Mouse (Mus musculus): ENCODE results near the gene Rab11fip3. TPM values are rescaled to one million over a fixed set of nuclear protein-coding genes. Genes with fewer than 3 reads are reported as not detected.

The Rab11fip3 gene
- total RNA-seq, 1 experiment = 9.4 TPM

- H3K4me3 ChIP-seq (ENCODE audit: insufficient read depth in 1 of 2, low read depth in 1 of 2, low read length in 2 of 2, poor library complexity in 1 of 2, severe bottlenecking in 1 of 2) = no peak overlapping the region
- no peak overlapping the region for H3K27ac ChIP-seq (ENCODE audit: insufficient read depth, low read depth, low read length, poor library complexity, severe bottlenecking)
- in situ Hi-C loops (cut with MboI; ENCODE audit: low sequenced_read_pairs in 2 of 2, unreplicated experiment in 2 of 2) = no loop called here
- H3K36me3 ChIP-seq (ENCODE audit: control insufficient read depth, insufficient read depth, low read length, poor library complexity, severe bottlenecking) = no peaks in the 10 kb centered on the region
- H3K4me1 ChIP-seq (ENCODE audit: control insufficient read depth in 2 of 2, insufficient read depth in 2 of 2, low read length in 2 of 2, poor library complexity in 1 of 2) = 0 out of 4 replicates have a peak, but pooled peaks cover 0 to 2% of the 10 kb centered on the region in 2 experiments
- no peak for TF ChIP-seq HCFC1 (IDR thresholded peaks at IDR 0.05; ENCODE audit: borderline replicate concordance, insufficient read depth, low read length)
- no peak for TF ChIP-seq CHD2 (IDR thresholded peaks at IDR 0.05; ENCODE audit: low read depth, low read length)
- TF ChIP-seq ZC3H11A (IDR thresholded peaks at IDR 0.05; ENCODE audit: borderline replicate concordance, low read depth, low read length) = no peak
- TF ChIP-seq MAFK (IDR thresholded peaks at IDR 0.05; ENCODE audit: insufficient read depth, low read depth, low read length) = no peak
- TF ChIP-seq ZNF384 (IDR thresholded peaks at IDR 0.05; ENCODE audit: low read depth, low read length) = no peak
- H3K9ac ChIP-seq (ENCODE audit: insufficient read depth, low read depth, low read length, poor library complexity, severe bottlenecking) = no peak overlapping the region
- DNase-seq (ENCODE audit: low read depth, low spot score) = no peak
- H3K9me3 ChIP-seq (ENCODE audit: control insufficient read depth, insufficient read depth, low read depth, low read length) = no peaks in the 10 kb centered on the region
These were observed 46.2 kb downstream of the Rab11fip3 start for GRCm38 (mm10) chr17:26023181-26023580.

- TF ChIP-seq CHD2 (IDR thresholded peaks at IDR 0.05; ENCODE audit: low read depth, low read length) (no peak), MAFK (IDR thresholded peaks at IDR 0.05; ENCODE audit: insufficient read depth, low read depth, low read length) (no peak), ZNF384 (IDR thresholded peaks at IDR 0.05; ENCODE audit: low read depth, low read length) (no peak), ZC3H11A (IDR thresholded peaks at IDR 0.05; ENCODE audit: borderline replicate concordance, low read depth, low read length) (no peak), HCFC1 (IDR thresholded peaks at IDR 0.05; ENCODE audit: borderline replicate concordance, insufficient read depth, low read length) (no peak)
- no peak overlapping the region for H3K4me3 ChIP-seq (ENCODE audit: insufficient read depth in 1 of 2, low read depth in 1 of 2, low read length in 2 of 2, poor library complexity in 1 of 2, severe bottlenecking in 1 of 2)
- no peak for DNase-seq (ENCODE audit: low read depth, low spot score)
- no peak overlapping the region for H3K9ac ChIP-seq (ENCODE audit: insufficient read depth, low read depth, low read length, poor library complexity, severe bottlenecking)
- in situ Hi-C loops (cut with MboI; ENCODE audit: low sequenced_read_pairs in 2 of 2, unreplicated experiment in 2 of 2) = no loop called here
- no peaks in the 10 kb centered on the region for H3K9me3 ChIP-seq (ENCODE audit: control insufficient read depth, insufficient read depth, low read depth, low read length)
- H3K4me1 ChIP-seq (ENCODE audit: control insufficient read depth in 2 of 2, insufficient read depth in 2 of 2, low read length in 2 of 2, poor library complexity in 1 of 2) = 0 out of 4 replicates have a peak, but pooled peaks cover 0 to 2% of the 10 kb centered on the region in 2 experiments
- no peak overlapping the region for H3K27ac ChIP-seq (ENCODE audit: insufficient read depth, low read depth, low read length, poor library complexity, severe bottlenecking)
- H3K36me3 ChIP-seq (ENCODE audit: control insufficient read depth, insufficient read depth, low read length, poor library complexity, severe bottlenecking) = no peaks in the 10 kb centered on the region
These were observed 47.5 kb downstream of the Rab11fip3 start for GRCm38 (mm10) chr17:26021728-26022341.

- peaks cover under 1% of the 10 kb centered on the region; the same call in 1 of the 2 replicates for H3K36me3 ChIP-seq (ENCODE audit: control insufficient read depth, insufficient read depth, low read length, poor library complexity, severe bottlenecking)
- H3K4me3 ChIP-seq (ENCODE audit: insufficient read depth in 1 of 2, low read depth in 1 of 2, low read length in 2 of 2, poor library complexity in 1 of 2, severe bottlenecking in 1 of 2) = no peak overlapping the region
- no peak for DNase-seq (ENCODE audit: low read depth, low spot score)
- no peak overlapping the region for H3K27ac ChIP-seq (ENCODE audit: insufficient read depth, low read depth, low read length, poor library complexity, severe bottlenecking)
- no peaks in the 10 kb centered on the region for H3K9me3 ChIP-seq (ENCODE audit: control insufficient read depth, insufficient read depth, low read depth, low read length)
- in situ Hi-C loops (cut with MboI; ENCODE audit: low sequenced_read_pairs in 2 of 2, unreplicated experiment in 2 of 2) = no loop called here
- no peak for TF ChIP-seq ZNF384 (IDR thresholded peaks at IDR 0.05; ENCODE audit: low read depth, low read length)
- no peak for TF ChIP-seq CHD2 (IDR thresholded peaks at IDR 0.05; ENCODE audit: low read depth, low read length)
- no peak for TF ChIP-seq ZC3H11A (IDR thresholded peaks at IDR 0.05; ENCODE audit: borderline replicate concordance, low read depth, low read length)
- TF ChIP-seq MAFK (IDR thresholded peaks at IDR 0.05; ENCODE audit: insufficient read depth, low read depth, low read length) = no peak
- 0 out of 4 replicates have a peak, but pooled peaks cover 0 to 2% of the 10 kb centered on the region in 2 experiments for H3K4me1 ChIP-seq (ENCODE audit: control insufficient read depth in 2 of 2, insufficient read depth in 2 of 2, low read length in 2 of 2, poor library complexity in 1 of 2)
- no peak overlapping the region for H3K9ac ChIP-seq (ENCODE audit: insufficient read depth, low read depth, low read length, poor library complexity, severe bottlenecking)
These were observed 48.5 kb downstream of the Rab11fip3 start for GRCm38 (mm10) chr17:26020848-26021347.

GRCm38 (mm10) chr17:26018388-26018787 lies 51.0 kb downstream of the Rab11fip3 start:
- no peak overlapping the region for H3K4me3 ChIP-seq (ENCODE audit: insufficient read depth in 1 of 2, low read depth in 1 of 2, low read length in 2 of 2, poor library complexity in 1 of 2, severe bottlenecking in 1 of 2)
- no peak for DNase-seq (ENCODE audit: low read depth, low spot score)
- in situ Hi-C loops (cut with MboI; ENCODE audit: low sequenced_read_pairs in 2 of 2, unreplicated experiment in 2 of 2) = no loop called here
- TF ChIP-seq ZC3H11A (IDR thresholded peaks at IDR 0.05; ENCODE audit: borderline replicate concordance, low read depth, low read length) = no peak
- no peak for TF ChIP-seq MAFK (IDR thresholded peaks at IDR 0.05; ENCODE audit: insufficient read depth, low read depth, low read length)
- no peak for TF ChIP-seq HCFC1 (IDR thresholded peaks at IDR 0.05; ENCODE audit: borderline replicate concordance, insufficient read depth, low read length)
- no peak for TF ChIP-seq ZNF384 (IDR thresholded peaks at IDR 0.05; ENCODE audit: low read depth, low read length)
- TF ChIP-seq CHD2 (IDR thresholded peaks at IDR 0.05; ENCODE audit: low read depth, low read length) = no peak
- no peaks in the 10 kb centered on the region for H3K4me1 ChIP-seq (ENCODE audit: control insufficient read depth in 2 of 2, insufficient read depth in 2 of 2, low read length in 2 of 2, poor library complexity in 1 of 2)
- H3K27ac ChIP-seq (ENCODE audit: insufficient read depth, low read depth, low read length, poor library complexity, severe bottlenecking) = no peak overlapping the region
- H3K9me3 ChIP-seq (ENCODE audit: control insufficient read depth, insufficient read depth, low read depth, low read length) = no peaks in the 10 kb centered on the region
- no peak overlapping the region for H3K9ac ChIP-seq (ENCODE audit: insufficient read depth, low read depth, low read length, poor library complexity, severe bottlenecking)
- peaks cover 3% of the 10 kb centered on the region; the same call in 1 of the 2 replicates for H3K36me3 ChIP-seq (ENCODE audit: control insufficient read depth, insufficient read depth, low read length, poor library complexity, severe bottlenecking)
